Mouse (Mus musculus) ES-Bruce4 (cell line): ENCODE results near the gene Gimap8.

Experiments used
- CTCF ChIP-seq: IDR thresholded peaks from one replicate; pipeline ENCODE4 v1.8.1; 2011; ENCODE audit warnings: low read depth, low read length
- EP300 ChIP-seq: IDR thresholded peaks from 2 replicates; pipeline ENCODE4 v1.6.1; 2011; ENCODE audit warnings: low read depth, low read length; ENCODE audit not compliant: insufficient read depth
- POLR2A ChIP-seq: IDR thresholded peaks from one replicate; pipeline ENCODE4 v1.8.1; 2011; ENCODE audit warnings: low read length; ENCODE audit not compliant: insufficient read depth

- TF ChIP-seq CTCF (no peak), EP300 (no peak), POLR2A (no peak)
Measured at GRCm38 (mm10) chr6:48636515-48636914, 10.5 kb upstream of the Gimap8 start.
